Mouse (Mus musculus) stomach, embryonic 16.5 days (tissue): ENCODE data around the gene Vps35l. TPM values are rescaled to one million over a fixed set of nuclear protein-coding genes. Genes with fewer than 3 reads are reported as not detected.

Source experiments
- ATAC-seq: fragments of 200-750 bp; cut with Nextera tagmentation; 2 replicates; pipeline ENCODE4 v1.8.0; 2017; ENCODE audit warnings: moderate number of reproducible peaks, moderate TSS enrichment; ENCODE audit not compliant: insufficient read depth, low FRiP score
- H3K27ac ChIP-seq: fragments of 300-500 bp; sonication (generic); 2 replicates; pipeline ENCODE4 v1.5.1; 2014; ENCODE audit warnings: low read length
- H3K27me3 ChIP-seq: fragments of 300-500 bp; sonication (generic); 2 replicates; pipeline ENCODE4 v1.6.1; 2014; ENCODE audit warnings: low read length, control low read depth, mixed read lengths; ENCODE audit not compliant: control insufficient read depth, insufficient read depth
- H3K36me3 ChIP-seq: fragments of 300-500 bp; sonication (generic); 2 replicates; pipeline ENCODE4 v1.6.1; 2014; ENCODE audit warnings: low read length; ENCODE audit not compliant: control insufficient read depth, insufficient read depth
- H3K4me1 ChIP-seq: fragments of 300-500 bp; sonication (generic); 2 replicates; pipeline ENCODE4 v1.6.1; 2014; ENCODE audit warnings: low read length, control low read depth, mixed read lengths; ENCODE audit not compliant: control insufficient read depth, insufficient read depth
- H3K4me2 ChIP-seq: fragments of 300-500 bp; sonication (generic); 2 replicates; pipeline ENCODE4 v1.6.1; 2014; ENCODE audit warnings: low read depth, low read length, mixed read lengths
- H3K4me3 ChIP-seq: fragments of 300-500 bp; sonication (generic); replicated peaks from 2 replicates; pipeline ENCODE4 v1.5.1; 2014; ENCODE audit warnings: mild to moderate bottlenecking, low read length
- H3K9ac ChIP-seq: fragments of 300-500 bp; sonication (generic); 2 replicates; pipeline ENCODE4 v1.6.1; 2014; ENCODE audit warnings: low read length
- H3K9me3 ChIP-seq: fragments of 300-500 bp; sonication (generic); replicated peaks from 2 replicates; pipeline ENCODE4 v1.6.1; 2016; ENCODE audit warnings: low read length, control low read depth; ENCODE audit not compliant: control insufficient read depth
- WGBS: fragments of 180-500 bp; shearing (Covaris S2); extraction: QIAGEN DNeasy Blood & Tissue Kit; methylation state at CpG from one replicate; pipeline ENCODE4 v1.1.7; 2014; 5-methylcytosine and 5-hydroxymethylcytosine counted together
- polyA plus RNA-seq: library from polyadenylated mRNA; unstranded; fragments of >200 nt; fragmentation: Nextera tagmentation; extraction: Ambion mirVana; gene quantifications from 2 replicates; pipeline ENCODE4 v1.2.1, GENCODE M21; 2015

Gene Vps35l
- polyA plus RNA-seq, 1 experiment from 2014 or later, result 57.2 TPM

GRCm38 (mm10) chr7:118778561-118778960 lies 38.5 kb downstream of the Vps35l start:
- WGBS, result 69% methylated on average over 6 of the region's 6 CpGs
- Histone ChIP-seq H3K9me3 (no peaks in the 10 kb centered on the region), H3K27ac (no peak overlapping the region), H3K36me3 (peaks cover 11% of the 10 kb centered on the region), H3K4me3 (no peak overlapping the region), H3K4me1 (no peaks in the 10 kb centered on the region), H3K9ac (no peak overlapping the region), H3K4me2 (no peak overlapping the region), H3K27me3 (no peaks in the 10 kb centered on the region)
- ATAC-seq, result no peak

- H3K27ac ChIP-seq, result no peak overlapping the region
- no peak overlapping the region for H3K4me2 ChIP-seq
- H3K4me3 ChIP-seq, result no peak overlapping the region
- H3K9ac ChIP-seq, result no peak overlapping the region
- peaks cover 3% of the 10 kb centered on the region; the same call in 1 of the 2 replicates for H3K36me3 ChIP-seq
- WGBS, result 88% methylated on average over 11 of the region's 11 CpGs
- no peak for ATAC-seq
- H3K27me3 ChIP-seq, result no peaks in the 10 kb centered on the region
- H3K9me3 ChIP-seq, result no peaks in the 10 kb centered on the region
- no peaks in the 10 kb centered on the region for H3K4me1 ChIP-seq
Measured at GRCm38 (mm10) chr7:118783305-118784001, 43.4 kb downstream of the Vps35l start.

GRCm38 (mm10) chr7:118786091-118786490 lies 46.1 kb downstream of the Vps35l start:
- no peaks in the 10 kb centered on the region for H3K4me1 ChIP-seq
- no peak overlapping the region for H3K4me2 ChIP-seq
- H3K27me3 ChIP-seq, result no peaks in the 10 kb centered on the region
- no peak overlapping the region for H3K27ac ChIP-seq
- 84% methylated on average over 6 of the region's 6 CpGs for WGBS
- H3K36me3 ChIP-seq, result peaks cover 3% of the 10 kb centered on the region; the same call in 1 of the 2 replicates
- no peak overlapping the region for H3K9ac ChIP-seq
- no peak overlapping the region for H3K4me3 ChIP-seq
- ATAC-seq, result no peak
- no peaks in the 10 kb centered on the region for H3K9me3 ChIP-seq

- 94% methylated on average over 5 of the region's 5 CpGs for WGBS
- Histone ChIP-seq H3K4me1 (no peaks in the 10 kb centered on the region), H3K27me3 (no peaks in the 10 kb centered on the region), H3K27ac (no peak overlapping the region), H3K4me3 (no peak overlapping the region), H3K9me3 (no peaks in the 10 kb centered on the region), H3K9ac (no peak overlapping the region), H3K4me2 (no peak overlapping the region), H3K36me3 (peaks cover 3% of the 10 kb centered on the region; the same call in 1 of the 2 replicates)
- no peak for ATAC-seq
Measured at GRCm38 (mm10) chr7:118787326-118787725, 47.3 kb downstream of the Vps35l start.

GRCm38 (mm10) chr7:118788481-118788880 lies 48.5 kb downstream of the Vps35l start:
- Histone ChIP-seq H3K27me3 (no peaks in the 10 kb centered on the region), H3K4me1 (no peaks in the 10 kb centered on the region), H3K4me2 (no peak overlapping the region), H3K27ac (no peak overlapping the region), H3K36me3 (no peaks in the 10 kb centered on the region), H3K9ac (no peak overlapping the region), H3K4me3 (no peak overlapping the region), H3K9me3 (no peaks in the 10 kb centered on the region)
- no peak for ATAC-seq
- WGBS, result 53% methylated on average over 7 of the region's 7 CpGs

- Histone ChIP-seq H3K9ac (no peak overlapping the region), H3K9me3 (no peaks in the 10 kb centered on the region), H3K4me1 (no peaks in the 10 kb centered on the region), H3K4me2 (no peak overlapping the region), H3K4me3 (no peak overlapping the region), H3K27ac (no peak overlapping the region), H3K36me3 (no peaks in the 10 kb centered on the region), H3K27me3 (no peaks in the 10 kb centered on the region)
- ATAC-seq, result no peak
- WGBS, result 85% methylated on average over 5 of the region's 5 CpGs
Measured at GRCm38 (mm10) chr7:118790292-118790691, 50.3 kb downstream of the Vps35l start.

GRCm38 (mm10) chr7:118793899-118794298 lies 53.9 kb downstream of the Vps35l start:
- no peak for ATAC-seq
- no peak overlapping the region for H3K4me2 ChIP-seq
- 0 out of 2 replicates have a peak, but pooled peaks cover 4% of the 10 kb centered on the region for H3K36me3 ChIP-seq
- H3K27me3 ChIP-seq, result no peaks in the 10 kb centered on the region
- 88% methylated on average over 8 of the region's 8 CpGs for WGBS
- no peaks in the 10 kb centered on the region for H3K4me1 ChIP-seq
- H3K9ac ChIP-seq, result no peak overlapping the region
- no peaks in the 10 kb centered on the region for H3K9me3 ChIP-seq
- H3K4me3 ChIP-seq, result no peak overlapping the region
- H3K27ac ChIP-seq, result no peak overlapping the region

- 0 out of 2 replicates have a peak, but pooled peaks cover 4% of the 10 kb centered on the region for H3K36me3 ChIP-seq
- ATAC-seq, result no peak
- no peak overlapping the region for H3K27ac ChIP-seq
- H3K27me3 ChIP-seq, result no peaks in the 10 kb centered on the region
- no peaks in the 10 kb centered on the region for H3K9me3 ChIP-seq
- H3K4me2 ChIP-seq, result no peak overlapping the region
- no peak overlapping the region for H3K9ac ChIP-seq
- no peak overlapping the region for H3K4me3 ChIP-seq
- WGBS, result 94% methylated on average over 8 of the region's 8 CpGs
- H3K4me1 ChIP-seq, result no peaks in the 10 kb centered on the region
Measured at GRCm38 (mm10) chr7:118795779-118796178, 55.8 kb downstream of the Vps35l start.

- no peak overlapping the region for H3K9ac ChIP-seq
- no peak overlapping the region for H3K4me3 ChIP-seq
- ATAC-seq, result no peak
- no peak overlapping the region for H3K4me2 ChIP-seq
- 86% methylated on average over 9 of the region's 9 CpGs for WGBS
- H3K36me3 ChIP-seq, result 0 out of 2 replicates have a peak, but pooled peaks cover 4% of the 10 kb centered on the region
- H3K9me3 ChIP-seq, result no peaks in the 10 kb centered on the region
- H3K4me1 ChIP-seq, result no peaks in the 10 kb centered on the region
- H3K27me3 ChIP-seq, result no peaks in the 10 kb centered on the region
- H3K27ac ChIP-seq, result no peak overlapping the region
Measured at GRCm38 (mm10) chr7:118796838-118797237, 56.8 kb downstream of the Vps35l start.
